Mouse (Mus musculus): Measurements from ENCODE around the gene Pdk2.

Pdk2 gene

DNA sequence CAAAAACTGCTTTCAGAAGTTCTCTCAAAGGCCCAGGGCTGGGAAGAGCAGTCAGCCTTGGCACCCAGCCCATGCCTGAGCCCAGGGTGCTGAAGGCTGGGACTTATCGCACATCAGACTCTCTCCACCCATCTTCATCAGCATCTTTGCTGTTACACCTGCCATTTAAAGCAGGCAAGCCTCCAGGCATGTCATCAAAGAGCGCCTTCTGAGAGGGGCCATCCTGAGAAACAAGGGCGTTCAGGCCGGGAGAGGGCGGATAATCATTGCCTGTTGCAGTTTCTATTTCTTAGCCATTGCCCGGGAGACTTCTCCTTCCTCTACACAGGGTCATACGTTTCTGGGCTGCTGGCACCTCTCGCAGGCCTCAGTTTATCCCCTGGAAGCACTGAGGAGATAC lies 53.3 kb downstream of the Pdk2 start:
- DNase-seq (ENCODE audit: low spot score in 2 of 2) = no peak

DNA sequence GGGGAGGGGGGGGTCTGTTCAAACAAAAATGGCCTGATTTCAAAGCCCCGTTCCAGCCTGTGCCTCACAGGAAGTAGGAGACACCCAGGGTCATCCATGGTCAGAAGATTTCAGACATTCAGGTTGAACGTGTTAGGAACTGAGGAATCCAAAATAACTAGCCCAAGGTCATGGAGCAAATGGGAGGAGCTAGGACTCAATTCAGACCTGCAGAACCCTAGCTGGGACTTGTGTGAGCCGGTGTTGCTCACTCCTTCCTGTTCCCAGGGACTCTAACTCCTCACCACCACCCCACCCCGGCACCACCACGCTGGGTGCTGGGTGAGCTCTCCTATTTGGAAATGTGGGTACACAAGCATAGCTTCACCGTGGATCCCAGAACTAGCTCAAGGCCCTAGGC lies 53.8 kb downstream of the Pdk2 start:
- DNase-seq (ENCODE audit: low spot score in 2 of 2) = no peak

DNA sequence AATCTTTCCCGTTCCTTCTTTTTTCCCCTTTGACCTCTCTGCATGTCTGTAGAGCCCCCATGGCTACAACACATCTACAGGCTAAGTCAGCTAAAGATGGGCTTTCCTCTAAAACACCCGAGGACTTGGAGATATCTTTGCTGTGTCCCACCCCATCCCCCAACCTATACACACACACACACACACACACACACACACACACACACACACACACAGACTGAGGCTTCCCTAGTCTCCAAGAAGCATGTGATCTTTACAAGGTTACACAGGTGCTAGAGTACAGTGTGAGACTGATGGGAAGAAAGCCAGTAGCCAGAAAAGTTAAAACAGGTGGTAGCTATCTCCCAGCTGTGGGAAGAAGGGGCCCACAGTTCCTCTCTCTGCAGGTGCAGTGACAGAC lies 54.7 kb downstream of the Pdk2 start:
- DNase-seq (ENCODE audit: low spot score in 2 of 2) = no peak

DNA sequence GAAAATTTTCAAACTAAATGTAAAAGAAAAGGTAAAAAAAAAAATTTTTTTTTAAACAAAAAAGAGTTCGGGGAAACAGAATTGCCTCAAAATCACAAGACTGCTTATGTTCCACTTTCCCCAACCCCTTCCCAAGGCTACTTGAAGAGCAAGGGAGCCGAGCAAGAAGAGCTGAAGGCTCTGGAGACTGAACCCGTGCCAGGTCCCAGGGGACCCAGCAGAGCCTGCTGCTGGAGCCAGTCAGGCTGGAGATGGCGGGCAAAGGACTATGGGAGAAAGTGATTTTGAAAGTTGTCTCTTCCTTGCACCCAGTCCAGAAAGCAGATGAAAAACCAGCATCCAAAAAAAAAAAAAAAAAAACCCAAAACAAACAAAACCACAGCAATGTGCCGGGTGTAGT lies 55.3 kb downstream of the Pdk2 start:
- no peak for DNase-seq (ENCODE audit: low spot score in 2 of 2)

DNA sequence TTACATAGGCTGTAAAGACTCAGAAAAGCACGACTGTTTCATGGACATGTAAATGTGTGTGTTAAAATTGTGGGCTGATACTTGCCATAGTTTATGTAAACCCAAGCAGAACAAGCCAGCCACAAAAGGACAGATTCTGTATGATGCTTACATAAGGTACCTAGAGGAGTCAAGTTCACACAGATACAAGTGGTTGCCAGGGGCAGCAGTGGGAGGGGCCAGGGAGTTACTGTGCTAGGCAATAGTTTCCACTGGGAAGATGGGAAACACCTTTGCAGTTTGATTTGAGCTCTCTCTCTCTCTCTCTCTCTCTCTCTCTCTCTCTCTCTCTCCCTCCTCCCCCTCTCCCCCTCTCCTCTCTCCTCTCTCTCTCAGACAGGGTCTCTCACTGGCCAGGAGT lies 56.0 kb downstream of the Pdk2 start:
- no peak for DNase-seq (ENCODE audit: low spot score in 2 of 2)

DNA sequence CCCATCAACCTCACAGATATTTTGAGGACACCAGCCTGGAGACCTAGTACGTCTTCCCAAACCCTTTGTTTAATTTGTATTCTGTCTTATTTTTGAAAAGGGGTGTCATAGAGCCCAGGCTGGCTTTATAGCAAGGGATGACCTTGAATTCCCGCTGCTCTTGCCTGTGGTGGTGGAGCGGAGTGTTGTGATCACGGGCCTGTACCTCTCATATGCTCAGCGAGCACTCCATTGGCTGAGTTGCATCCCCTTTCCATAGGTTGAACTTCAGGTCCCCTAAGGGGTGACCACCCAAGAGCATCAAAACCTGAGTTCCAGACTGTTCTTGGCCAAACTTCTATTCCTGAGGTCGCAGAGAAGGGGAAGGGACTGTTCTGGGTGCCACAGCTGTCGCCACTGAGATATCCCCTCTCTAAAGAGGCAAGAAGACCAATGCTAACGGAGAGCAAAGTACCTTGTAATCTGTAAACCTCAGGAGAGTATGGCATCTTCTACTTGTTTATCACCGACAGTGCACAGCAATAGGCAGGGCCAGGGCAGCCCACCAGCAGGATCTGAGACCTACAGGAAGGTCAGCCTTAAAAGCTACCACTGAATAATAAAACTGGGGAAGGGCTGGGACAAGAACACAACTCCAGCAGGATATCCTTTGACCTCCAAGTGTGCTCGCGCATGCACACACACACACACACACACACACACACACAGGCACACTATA lies 61.5 kb downstream of the Pdk2 start:
- DNase-seq (ENCODE audit: low spot score in 2 of 2) = no peak

DNA sequence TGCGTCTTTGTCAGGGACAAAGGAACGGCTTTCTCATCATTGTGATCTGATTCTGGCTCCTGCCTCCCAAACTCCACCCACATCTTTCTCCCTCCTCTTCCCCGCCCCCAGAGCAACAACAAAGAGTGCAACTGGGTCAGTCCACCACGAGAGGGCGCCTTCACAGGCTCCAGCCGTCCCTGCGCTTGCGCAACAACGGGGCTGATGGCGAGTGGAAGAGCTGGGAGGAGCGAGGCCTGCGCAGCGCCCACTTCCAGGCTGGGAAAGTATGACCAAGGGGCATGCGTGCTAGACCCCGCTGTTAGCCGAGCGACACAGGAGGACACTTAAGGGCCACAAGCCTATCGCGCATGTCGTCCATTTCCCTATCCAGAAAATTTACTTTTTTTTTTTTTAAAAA lies 62.2 kb downstream of the Pdk2 start:
- DNase-seq (ENCODE audit: low spot score in 2 of 2) = peak; percentile 97 to 98

DNA sequence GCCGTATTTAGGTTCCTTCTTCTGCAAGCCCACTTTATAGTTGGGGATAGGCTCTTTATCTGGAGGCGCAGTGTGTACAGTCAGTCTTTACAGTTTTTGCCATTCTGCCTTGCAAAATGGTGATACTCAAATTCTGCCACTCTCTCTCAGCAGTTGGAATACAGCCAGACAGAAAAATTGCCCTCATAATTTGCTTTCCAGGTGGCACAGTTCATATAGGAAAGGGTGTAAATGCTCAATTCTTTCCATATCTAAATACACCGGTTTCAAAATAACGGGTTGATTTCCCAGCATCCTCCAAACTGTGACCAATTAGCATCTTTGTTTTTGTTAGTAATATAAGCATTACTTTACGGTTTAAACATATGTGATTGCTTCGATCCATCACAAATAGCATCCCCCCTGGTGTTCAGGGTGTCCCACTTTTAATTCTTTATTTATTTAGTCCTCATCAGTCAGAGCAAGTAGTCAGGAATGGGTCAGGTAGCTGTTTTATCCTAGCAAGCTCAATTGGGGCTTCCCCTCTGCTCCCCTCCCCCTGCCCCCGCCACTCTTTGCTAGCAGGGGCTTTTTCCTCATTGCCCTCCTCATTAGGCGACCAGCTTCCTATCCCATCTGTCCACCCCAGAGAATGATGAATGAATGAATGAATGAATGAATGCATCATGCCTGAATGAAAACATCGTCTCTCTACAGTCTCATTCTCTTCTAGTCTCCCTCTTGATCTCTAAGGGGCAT lies 62.8 kb downstream of the Pdk2 start:
- DNase-seq (ENCODE audit: low spot score in 2 of 2) = no peak

Data from urinary bladder, postnatal 36 days (tissue).